Mouse (Mus musculus) testis, postnatal 14 days (tissue): ENCODE measurements around the gene Mad1l1.

Source experiments
- DNase-seq: peaks from one replicate; pipeline ENCODE4 v3.0.0; 2021; ENCODE audit warnings: low spot score

Gene Mad1l1

DNA sequence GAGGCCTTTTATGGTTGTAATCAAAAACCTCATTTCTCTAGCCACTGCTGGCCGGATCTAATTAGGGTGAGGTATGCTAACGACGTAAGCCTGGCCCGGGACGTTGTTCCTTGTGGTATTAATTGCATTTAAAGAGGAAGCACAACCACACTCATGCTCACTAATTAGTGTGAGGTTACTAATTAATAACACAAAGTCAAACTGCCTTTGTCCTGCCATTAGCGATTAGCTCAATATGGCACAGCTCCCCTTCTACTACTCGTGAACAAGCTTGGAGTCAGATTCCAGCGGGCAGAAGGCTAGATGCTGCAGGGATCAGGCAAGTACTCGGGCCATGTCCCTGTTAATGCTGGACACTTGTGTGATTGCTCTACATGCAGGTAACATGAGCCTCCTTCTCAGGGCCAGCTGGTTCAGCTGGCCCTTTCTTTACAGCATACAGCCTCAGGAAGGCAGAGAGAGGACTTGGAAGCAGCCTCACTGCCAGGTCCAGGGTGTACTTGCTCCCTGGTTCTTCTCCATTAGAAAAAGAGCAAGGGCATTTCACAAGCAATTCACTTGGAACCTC is 192.9 kb downstream of the Mad1l1 start:
- no peak for DNase-seq

DNA sequence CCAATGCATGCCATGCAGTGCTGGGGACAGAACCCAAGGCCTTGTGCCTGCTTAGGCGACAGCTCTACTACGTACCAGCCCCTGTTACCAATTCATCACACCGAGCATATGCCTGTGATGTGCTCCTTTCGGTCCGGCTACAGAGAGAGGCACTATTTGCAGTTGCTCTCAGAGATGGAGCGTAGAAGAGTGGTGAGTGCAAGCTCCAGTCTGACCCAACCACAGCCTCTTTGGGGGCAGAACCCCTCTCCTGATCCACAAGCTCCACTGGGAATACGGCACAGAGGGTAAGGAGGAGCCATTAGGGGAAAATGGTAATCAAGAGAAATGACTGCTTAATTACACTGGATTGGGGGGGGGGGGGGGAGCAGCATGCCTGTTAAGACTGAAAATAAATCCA is 193.4 kb downstream of the Mad1l1 start:
- no peak for DNase-seq

DNA sequence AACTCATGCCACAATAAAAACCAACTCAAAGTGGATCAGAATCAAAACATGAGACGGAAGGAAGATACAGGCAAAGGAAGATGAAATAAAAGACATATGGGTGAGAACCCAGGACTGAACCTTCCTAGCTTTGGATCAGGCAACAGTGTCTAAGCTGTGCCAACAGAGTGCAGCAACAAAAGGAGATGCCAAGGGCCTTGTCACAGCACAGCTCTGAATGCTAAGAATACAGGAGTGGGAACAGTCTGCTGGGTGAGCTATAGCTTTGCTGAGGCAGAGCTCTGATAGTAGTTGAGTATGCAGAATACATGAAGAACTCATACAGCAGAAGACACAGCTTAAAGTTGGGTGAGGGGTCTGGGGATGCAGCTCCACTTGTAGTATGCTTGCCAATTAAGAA is 196.7 kb downstream of the Mad1l1 start:
- no peak for DNase-seq

DNA sequence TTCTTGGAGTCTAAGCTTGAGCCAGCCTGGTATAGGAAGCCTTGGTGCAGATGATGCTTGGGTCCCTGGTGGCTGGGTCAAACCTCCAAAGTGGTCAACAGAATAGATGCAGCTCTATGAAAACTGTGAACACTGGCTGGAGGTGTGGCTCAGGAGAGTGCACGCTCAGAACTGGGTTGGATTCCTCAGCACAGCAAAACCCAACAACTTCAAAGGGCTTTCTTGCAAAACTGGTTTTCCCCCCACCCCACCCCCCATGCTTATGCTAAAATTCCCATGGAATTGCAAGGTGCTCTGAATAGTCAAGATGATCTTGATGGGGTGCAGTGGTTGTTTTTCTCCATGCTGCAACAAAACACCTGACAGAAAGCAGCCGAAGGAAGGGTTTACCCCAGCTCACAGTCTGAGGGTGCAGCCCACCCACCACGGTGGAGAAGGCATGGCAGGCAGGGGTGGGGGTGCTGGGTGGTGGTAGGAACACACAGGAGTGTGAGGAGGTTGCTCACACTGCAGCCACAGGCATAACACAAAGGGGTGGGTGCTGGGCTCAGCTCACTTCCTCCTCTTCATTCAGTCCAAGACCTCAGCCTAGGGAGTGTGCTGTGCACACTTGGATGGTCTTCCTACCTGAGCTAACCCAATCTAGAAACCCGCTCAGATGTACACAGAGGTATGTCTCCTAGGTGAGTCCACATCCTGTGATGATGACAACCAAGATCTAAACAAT is 197.5 kb downstream of the Mad1l1 start:
- no peak for DNase-seq

DNA sequence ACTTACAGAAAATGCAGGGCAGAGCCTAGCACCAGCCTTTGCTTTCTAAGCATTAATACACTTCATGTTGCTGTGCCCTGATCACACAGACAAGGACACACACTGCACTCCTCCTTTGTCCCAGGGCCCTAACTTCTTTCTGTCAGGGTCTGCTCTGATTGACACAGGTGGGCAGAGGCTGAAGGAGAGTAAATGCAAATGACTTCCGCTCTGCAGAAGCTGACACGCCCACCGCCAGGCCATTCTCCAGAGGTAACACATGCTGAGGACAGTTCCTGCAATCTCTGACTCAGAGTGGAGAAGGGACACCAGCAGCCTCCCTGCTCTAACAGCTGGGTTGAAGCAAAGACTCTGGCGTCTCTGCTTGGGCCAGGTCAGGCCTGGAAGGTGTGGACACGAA is 198.2 kb downstream of the Mad1l1 start:
- DNase-seq, result no peak

DNA sequence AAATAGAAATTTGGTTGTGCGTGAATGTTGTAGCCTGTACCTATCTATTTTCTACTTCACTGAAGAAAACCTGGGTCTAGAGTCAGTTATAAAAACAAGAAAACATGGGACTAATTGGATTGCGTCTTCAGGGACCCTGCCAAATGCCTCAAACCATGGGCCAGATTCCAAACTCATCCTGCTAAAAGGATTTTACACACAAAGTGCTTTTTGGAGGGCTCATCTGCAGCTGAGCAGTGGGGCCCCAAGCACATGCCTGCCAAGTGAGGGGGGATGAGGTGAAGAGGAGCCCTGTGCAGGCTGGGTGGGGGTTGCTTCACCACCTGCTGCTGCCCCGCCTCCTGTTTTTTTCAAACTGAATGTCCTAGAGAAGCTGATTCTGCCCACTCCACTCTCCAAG is 199.4 kb downstream of the Mad1l1 start:
- DNase-seq, result no peak

DNA sequence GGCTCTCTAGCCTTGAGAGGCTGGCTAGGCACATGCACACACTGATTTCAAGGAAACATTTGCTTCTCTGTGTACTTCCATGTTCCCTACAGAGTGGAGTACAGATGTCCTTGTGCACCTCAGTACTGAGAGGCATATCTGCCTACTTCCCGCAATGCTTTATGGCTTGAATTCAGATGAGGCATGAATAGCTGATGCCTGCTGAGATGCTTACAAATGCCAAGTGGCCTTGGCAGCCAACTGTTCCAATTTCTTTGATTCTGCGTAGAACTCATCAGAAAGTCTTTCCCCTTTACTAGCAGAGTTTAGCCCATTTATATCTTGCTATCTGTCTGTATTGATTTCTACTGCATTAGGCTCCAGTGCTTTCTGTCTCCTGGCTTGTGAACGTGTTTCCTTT is 202.4 kb downstream of the Mad1l1 start:
- no peak for DNase-seq

DNA sequence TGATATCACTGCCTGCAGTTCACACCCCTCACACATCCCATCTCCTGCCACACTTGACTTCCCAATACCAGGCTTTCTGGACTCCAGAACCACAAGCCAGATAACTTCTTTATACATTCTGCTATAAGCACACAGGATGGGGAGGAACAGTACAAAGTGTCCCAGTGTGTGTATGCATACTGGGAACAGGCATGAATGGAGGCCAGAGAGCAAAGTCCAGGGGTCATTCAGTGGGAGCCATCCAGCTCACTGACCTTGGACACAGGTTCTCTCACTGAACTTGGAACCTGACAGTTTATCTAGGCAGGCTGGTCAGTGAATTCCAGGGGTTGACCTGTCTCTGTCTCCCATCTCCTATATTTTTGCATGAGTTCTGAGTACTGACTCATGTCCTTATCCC is 203.4 kb downstream of the Mad1l1 start:
- no peak for DNase-seq

DNA sequence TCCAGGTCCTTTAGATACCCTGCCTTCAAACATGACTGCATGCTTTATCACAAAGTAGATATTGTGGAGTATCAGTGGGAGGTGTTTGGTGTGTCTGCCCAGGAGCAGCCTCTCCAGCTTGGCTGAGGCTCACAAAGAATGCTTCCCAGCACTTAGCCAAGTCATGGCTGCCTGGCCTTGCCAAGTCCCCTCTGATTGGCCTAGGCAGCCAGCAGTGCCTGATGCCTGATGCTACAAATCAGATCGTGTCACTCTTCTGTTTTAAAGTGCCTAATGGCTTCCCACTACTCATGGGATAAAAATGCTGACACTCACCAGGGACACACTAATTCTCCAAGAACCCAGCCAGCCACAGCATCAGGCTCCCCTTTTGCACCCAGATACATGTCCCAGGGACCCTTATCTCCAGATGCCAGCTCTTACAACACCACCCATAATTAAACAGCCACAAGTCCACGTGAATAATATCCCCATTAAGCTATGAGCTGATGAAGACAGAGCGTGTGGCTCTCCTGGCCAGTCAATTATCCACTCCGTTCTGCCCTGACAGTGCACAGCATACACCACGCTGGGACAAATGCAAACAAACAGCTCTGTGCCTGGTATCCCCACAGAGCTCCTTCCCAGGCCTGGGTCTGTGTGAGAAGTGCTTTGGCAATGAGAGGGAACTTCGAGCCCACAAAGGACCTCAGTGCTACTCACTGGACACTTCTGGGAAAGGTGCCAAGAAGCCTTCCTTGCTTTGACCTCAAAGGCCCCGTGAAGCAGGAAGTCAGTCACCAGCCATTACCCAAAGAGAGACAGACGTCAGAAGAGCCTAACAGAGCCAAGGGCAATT is 205.7 kb downstream of the Mad1l1 start:
- DNase-seq, result peak; percentile 19

DNA sequence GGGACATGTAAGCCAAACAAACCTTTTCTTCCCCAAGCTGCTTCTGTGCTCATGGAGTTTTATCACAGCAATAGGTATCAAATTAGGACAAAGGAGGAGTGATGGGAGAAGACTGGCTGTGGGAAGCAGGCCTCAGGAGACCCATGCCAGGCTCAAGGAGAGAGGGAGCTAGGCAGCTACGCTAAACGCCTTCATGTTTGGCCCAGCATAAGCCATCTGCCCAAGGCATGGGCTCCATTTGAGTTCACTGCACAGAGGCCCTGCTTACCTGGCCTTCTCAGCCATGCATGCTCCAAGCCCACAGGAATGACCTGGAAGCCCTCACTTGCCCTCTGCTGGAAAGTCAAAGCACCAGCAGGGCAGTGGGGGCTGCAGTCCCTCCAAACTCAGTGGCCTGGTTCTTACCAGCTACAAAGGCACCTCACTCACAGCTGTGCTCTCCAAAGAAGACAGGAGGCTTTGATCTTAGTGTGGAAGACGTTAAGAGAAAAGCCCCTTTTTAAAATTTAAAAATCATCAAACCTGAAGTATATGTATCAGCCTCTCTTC is 206.8 kb downstream of the Mad1l1 start:
- no peak for DNase-seq

DNA sequence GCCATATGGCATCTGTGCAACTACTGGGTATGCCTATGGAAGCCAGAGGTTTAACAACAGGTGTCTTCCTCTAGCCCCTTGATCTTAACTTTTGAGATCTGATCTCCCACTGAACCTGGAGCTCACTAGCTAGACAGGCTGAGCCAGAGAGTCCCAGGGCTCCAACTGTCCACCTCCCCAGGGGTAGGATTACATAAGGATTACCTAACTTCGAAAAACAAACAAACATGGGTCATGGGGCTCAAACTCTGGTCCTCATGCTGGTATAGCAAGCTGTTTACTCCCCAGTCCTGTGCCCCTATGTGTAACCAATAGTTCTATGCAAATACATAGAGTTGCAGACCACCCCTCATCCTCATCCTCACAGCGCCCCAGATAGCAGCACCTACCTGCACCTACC is 208.1 kb downstream of the Mad1l1 start:
- DNase-seq, result no peak

DNA sequence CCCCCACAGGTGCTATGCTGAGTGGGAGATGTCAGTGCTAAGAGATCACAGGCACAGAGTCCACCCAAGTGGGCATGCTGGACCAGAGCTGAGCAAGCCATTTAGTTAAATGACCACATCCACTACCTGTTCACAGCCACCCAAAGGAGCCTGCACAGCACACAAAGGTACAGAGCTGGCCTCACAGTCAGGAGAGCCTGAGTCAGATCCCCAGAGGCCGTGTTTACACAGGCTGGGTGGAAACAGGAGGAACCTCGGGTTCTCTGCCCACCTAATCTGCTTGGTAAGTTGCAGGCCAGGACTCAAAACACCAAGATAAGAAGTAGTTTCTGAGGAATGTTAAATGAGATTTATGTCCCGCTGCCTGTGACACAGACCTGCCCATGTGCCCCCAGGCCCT is 211.3 kb downstream of the Mad1l1 start:
- no peak for DNase-seq

DNA sequence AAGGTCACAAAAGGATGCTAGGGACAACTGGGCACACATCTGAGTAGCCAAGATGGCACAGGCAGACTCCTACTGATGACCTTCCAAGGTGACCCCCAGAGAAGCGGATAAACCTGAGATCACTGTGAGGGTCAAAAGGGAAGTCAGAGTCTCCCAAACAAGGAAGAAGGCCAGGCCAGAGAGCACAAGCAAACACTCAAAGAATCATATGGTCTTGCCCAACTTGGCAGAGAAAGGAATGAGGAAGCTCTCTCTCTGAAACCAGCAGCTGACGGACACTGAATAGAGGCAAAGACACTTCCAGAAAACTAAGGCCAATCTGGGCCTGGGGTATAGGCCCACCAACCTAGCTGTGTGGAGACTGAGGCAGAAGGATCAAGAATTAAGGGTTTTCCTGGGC is 213.4 kb downstream of the Mad1l1 start:
- no peak for DNase-seq

DNA sequence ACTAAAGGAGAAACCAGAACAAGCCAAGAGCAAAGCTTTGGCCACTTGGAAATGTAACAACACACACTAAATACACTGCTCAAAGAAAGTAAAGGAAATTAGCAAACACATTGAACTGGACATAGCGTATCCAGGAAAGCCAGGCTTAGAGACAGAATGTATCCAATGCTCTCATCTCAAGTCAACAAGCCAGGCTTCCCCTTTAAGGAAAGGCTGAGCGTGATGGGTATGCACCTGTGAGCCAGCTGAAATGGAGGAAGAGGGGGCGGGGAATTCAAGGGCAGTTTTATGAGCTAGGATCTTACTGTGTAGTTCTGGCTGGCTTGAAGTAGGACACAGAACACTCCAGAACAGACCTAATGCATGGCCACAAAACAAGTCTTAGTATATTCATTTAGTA is 215.3 kb downstream of the Mad1l1 start:
- peak; percentile 36 for DNase-seq

DNA sequence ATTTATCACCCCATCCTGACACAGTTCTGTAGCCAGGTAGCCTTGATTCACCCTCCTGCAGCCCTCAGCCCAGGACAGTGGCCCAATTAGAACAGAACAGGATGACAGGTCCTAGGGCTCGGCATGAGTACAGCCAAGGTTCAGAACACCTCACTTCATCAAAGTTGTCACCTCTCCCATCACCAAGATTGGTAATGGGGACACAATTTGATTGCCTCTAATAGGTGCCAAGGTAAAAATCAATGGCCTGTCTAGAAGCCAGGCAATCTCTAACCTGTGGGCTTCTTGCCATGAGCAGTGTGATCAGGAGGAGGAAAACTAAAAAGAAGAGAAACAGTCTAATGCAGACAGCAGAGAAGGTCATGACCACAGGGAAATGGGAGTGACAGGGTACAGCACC is 216.5 kb downstream of the Mad1l1 start:
- DNase-seq, result no peak

DNA sequence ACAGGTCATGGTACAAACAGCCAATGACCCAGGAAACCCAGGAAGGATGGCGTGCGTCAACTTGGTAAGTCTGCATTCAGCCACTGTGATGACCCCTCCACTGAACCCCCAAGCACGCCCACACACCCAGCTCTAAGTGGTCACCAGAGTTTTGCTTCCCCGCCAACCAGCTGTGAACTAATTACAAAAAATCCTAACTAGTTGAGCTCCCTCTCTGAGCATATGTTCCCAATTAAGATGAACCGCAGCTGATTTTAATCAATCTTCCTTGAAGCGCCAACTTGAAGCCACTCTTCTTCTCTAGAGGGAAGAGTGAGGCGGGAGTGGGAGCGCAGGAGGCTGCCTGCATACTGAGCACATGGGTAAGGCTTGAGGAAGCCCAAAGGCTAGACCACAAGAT is 218.6 kb downstream of the Mad1l1 start:
- no peak for DNase-seq

DNA sequence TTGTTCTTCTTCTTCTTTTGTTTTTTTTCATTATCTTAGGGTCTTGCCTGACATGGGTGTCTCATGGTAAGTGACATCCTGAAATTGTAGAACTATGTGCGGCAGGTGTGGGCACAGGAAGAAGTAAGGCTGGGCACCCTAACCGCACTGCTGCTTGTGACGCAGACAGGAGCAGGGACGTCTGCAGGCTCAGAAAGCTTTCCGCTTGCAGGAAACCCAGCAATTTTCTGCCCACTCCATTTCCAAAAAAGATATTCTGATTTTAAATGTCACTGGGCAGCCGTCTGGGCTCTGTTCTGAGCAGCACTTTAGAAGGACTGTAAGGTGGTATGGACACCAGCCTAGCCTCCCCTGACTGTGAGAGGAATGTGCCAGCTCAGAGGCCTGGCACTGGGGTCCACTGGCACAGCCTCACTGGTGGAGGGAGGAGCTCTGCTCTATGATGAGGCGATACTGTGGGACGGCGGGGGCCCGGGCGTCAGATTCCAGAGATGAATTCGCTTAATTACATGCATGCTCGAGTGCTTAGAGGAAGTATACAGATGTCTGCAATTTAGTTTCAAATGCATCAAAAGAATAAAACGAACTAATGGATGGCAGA is 219.8 kb downstream of the Mad1l1 start:
- no peak for DNase-seq

DNA sequence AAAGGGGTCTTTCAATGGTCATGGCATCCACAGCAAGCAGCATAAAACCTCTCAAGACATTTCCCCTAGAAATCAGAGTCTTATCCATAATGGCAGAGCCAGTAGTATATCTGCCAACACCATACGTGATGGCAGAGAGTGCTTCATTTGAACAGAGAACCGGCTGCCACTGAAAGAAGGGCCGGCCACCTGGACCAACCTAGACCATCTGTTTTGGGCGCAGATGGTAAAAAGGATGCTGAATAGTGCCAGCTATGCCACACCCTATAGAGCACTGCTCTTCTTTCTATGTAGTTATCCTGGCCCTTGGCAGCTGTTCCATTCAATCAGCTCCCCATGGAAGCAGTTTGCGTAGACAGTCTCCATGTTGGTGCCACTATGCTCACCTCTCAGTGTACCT is 222.6 kb downstream of the Mad1l1 start:
- no peak for DNase-seq

DNA sequence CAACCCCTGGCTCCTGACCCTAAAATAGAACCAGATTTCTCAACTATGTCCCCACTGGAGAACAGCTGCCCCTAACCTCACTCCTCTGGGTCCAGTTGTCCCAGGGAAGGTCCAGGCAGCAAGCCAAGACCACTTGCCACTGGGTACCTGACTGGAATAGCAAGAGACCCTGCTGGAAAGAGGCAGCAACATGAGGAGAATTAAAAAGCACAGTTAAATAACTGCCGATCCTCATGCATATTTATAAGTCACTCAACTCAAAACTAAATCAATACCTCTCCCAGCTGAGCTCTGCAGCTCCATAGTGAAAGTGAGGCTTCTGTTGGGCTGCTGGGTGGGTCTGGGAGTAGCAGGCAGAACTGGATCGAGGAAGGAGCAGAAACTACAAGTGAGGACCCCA is 226.1 kb downstream of the Mad1l1 start:
- DNase-seq, result no peak

DNA sequence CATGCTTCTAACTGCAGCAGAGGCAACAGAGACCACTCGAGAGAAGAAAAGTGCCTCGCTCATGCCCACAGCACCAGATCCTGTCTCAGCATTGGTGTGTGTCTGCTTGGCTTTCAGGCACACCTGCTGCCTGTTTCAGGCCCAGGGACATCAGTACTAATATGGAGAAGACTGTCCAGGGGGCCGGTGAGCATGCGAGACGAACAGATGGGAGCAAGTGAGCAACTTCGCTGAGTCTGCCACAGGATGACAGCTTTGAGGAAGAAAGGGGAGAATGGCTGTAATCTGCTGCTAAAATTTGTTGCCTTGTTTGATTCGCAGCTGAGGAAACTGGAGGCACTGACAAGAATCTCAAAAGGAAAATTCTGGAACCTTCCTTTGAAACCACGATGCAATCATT is 227.9 kb downstream of the Mad1l1 start:
- DNase-seq, result no peak

DNA sequence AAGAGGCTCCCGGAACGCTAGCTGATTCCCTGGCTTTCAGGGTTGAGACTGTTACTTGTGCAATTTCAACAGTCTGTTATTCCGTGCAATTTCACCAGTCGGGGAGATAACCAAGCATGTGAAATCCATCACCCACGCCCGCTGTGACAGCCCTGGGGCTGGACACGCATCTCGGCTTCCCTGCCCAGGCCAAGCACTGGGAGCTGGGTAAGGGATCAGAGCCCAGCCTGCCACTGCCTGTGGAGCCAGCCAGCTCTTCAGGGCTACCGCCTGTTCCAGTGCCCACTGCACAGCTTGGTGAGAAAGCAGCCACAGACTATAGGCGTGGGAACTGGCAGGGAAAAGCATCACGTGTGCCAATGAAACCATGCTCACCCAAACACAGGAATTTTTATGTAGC is 229.8 kb downstream of the Mad1l1 start:
- no peak for DNase-seq

DNA sequence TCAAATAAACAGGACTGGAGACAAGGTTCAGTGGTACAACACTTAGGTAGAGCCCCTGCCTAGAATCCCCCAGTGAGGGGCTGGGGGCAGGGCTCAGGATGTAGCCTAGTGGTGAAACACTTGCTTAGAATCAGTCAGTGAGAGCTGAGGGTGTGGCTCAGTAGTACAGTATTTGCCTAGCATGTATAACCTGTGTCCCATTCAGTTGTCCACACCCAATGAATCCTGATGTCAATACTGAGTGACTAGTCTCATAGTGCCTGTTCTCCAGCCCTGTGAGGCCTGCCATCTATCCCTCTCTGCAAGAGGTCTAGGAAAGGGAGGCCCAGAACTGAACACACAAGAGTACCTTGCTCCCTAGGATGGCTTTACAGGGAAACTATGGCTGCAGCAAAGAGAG is 232.1 kb downstream of the Mad1l1 start:
- DNase-seq, result no peak

DNA sequence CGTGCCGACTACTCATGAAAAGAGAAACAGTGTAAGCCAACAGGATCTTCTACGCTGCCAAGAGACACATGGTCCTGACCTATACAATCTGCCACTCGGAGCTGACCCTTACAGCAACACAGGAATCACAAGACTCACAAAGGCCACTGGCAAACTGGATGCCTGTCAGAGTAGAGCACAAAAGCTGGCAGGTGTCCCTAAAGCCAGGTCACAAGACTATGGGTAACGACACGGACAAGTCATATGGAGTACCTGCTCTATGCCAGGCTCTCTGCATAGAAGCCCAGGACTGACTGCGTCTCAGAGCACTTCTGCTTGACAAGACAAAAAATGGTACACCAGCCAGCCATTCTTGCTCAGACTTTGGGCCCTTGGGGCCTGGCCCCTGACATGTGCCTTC is 234.1 kb downstream of the Mad1l1 start:
- no peak for DNase-seq
